Mouse (Mus musculus) liver, postnatal 0 days (tissue): ENCODE measurements around the gene Cbx4. TPM values are rescaled to one million over a fixed set of nuclear protein-coding genes. Genes with fewer than 3 reads are reported as not detected.

Source experiments
- ATAC-seq: fragments of 200-750 bp; cut with Nextera tagmentation; 2 replicates; pipeline ENCODE4 v1.8.0; 2017; ENCODE audit warnings: mild to moderate bottlenecking, moderate library complexity
- DNase-seq: peaks from one replicate; pipeline ENCODE4 v3.0.0-alpha.2; 2016
- H3K27ac ChIP-seq: fragments of 300-500 bp; sonication (generic); 2 replicates; pipeline ENCODE4 v1.5.1; 2014; ENCODE audit warnings: antibody characterized with exemption, moderate library complexity, mild to moderate bottlenecking, low read depth
- H3K27me3 ChIP-seq: fragments of 300-500 bp; sonication (generic); 2 replicates; pipeline ENCODE4 v1.6.1; 2014; ENCODE audit warnings: low read length, control low read depth, mixed read lengths; ENCODE audit not compliant: insufficient read depth
- H3K36me3 ChIP-seq: fragments of 300-500 bp; sonication (generic); replicated peaks from 2 replicates; pipeline ENCODE4 v1.6.1; 2014; ENCODE audit warnings: mild to moderate bottlenecking, control low read depth, low read length, moderate library complexity, mixed read lengths; ENCODE audit not compliant: insufficient read depth
- H3K4me1 ChIP-seq: fragments of 300-500 bp; sonication (generic); 2 replicates; pipeline ENCODE4 v1.6.1; 2014; ENCODE audit warnings: antibody characterized with exemption, mild to moderate bottlenecking, control low read depth; ENCODE audit not compliant: insufficient read depth
- H3K4me2 ChIP-seq: fragments of 300-500 bp; sonication (generic); 2 replicates; pipeline ENCODE4 v1.6.1; 2014; ENCODE audit warnings: low read depth, mild to moderate bottlenecking, low read length, moderate library complexity, mixed read lengths
- H3K4me3 ChIP-seq: fragments of 300-500 bp; sonication (generic); 2 replicates; pipeline ENCODE4 v1.5.1; 2014; ENCODE audit warnings: low read depth, low read length
- H3K9ac ChIP-seq: fragments of 300-500 bp; sonication (generic); replicated peaks from 2 replicates; pipeline ENCODE4 v1.6.1; 2014; ENCODE audit warnings: mild to moderate bottlenecking, moderate library complexity
- H3K9me3 ChIP-seq: fragments of 300-500 bp; sonication (generic); 2 replicates; pipeline ENCODE4 v1.6.1; 2016; ENCODE audit warnings: mild to moderate bottlenecking, control low read depth, low read length, mixed read lengths
- CTCF ChIP-seq: sonication (generic); IDR thresholded peaks from 2 replicates; pipeline ENCODE4 v1.5.1; 2016; ENCODE audit warnings: antibody characterized with exemption, low read depth
- EP300 ChIP-seq: IDR thresholded peaks from 2 replicates; pipeline ENCODE4 v1.6.1; 2016; ENCODE audit warnings: antibody characterized with exemption, low read depth, mild to moderate bottlenecking
- WGBS: fragments of 180-500 bp; shearing (Covaris S2); extraction: QIAGEN DNeasy Blood & Tissue Kit; methylation state at CpG from one replicate; pipeline ENCODE4 v1.1.7; 2014; ENCODE audit not compliant: insufficient replicate concordance; 5-methylcytosine and 5-hydroxymethylcytosine counted together
- polyA plus RNA-seq: library from polyadenylated mRNA; unstranded; fragments of >200 nt; fragmentation: Nextera tagmentation; extraction: Ambion mirVana; gene quantifications from 2 replicates; pipeline ENCODE4 v1.2.1, GENCODE M21; 2015

The Cbx4 gene
- polyA plus RNA-seq, 1 experiment from 2014 or later: 2.8 TPM

DNA sequence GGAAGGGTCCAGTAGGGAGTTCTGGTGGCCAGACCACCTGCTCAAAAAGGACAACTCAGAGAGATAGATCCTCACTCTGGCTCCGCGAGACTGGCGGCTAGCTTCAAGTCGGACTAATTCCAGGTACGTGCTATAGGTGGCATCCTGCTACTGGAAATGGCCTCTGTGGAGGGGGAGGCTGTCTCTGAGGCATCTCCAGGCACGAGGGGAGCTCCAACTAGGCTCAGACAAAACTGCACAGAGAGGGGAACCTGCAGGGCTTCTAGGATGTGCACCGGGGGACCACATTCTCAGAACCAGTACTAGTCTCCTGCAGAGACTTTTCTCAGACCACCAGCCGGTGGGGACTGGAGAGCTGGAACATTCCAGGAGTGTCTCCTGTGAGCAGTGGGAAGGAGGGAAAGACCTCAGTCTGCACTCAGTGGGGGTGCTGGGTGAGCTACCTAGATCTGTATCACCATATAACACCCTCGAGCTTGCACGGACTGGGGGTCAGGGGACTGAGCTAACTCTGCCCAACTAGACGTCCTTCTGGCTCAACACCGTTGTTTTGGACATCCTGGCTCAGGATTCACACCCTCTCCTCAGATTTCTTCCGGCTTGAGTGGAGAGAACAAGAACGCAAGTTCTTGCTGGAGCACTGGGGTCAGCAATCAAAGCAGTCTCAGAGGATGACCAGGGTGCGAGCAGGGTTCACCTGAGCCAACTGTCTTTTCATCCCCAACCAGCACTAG, 33.9 kb downstream of the Cbx4 start:
- Histone ChIP-seq H3K4me1 (peaks cover 38% of the 10 kb centered on the region), H3K27ac (no peak overlapping the region), H3K27me3 (peaks cover 100% of the 10 kb centered on the region), H3K4me3 (no peak overlapping the region), H3K4me2 (no peak overlapping the region), H3K9ac (no peak overlapping the region), H3K36me3 (no peaks in the 10 kb centered on the region), H3K9me3 (no peaks in the 10 kb centered on the region)
- 8% methylated on average over 15 of the region's 15 CpGs for WGBS
- DNase-seq: peak; percentile 34
- no peak for ATAC-seq
- TF ChIP-seq EP300 (no peak), CTCF (peak; percentile 71)

DNA sequence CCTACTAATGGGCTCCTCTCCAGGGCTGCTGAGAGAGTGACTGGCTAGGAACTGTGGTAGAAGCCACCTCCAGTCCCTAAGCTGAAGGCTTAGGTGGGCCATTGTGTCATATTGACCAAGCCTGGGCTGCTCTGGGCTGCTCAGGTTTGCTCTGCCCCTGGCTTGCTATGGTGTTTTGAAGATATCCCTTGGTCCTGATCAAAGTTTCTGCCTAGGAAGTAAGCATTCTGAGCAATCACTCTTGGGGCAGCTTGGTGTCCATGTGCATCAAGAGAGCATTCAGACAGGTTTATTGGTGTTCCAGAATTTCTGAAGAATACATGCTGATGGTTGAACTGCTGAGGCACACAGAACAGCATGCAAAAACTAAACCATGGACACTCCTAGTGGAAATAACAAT, 34.6 kb downstream of the Cbx4 start:
- Histone ChIP-seq H3K9ac (no peak overlapping the region), H3K9me3 (no peaks in the 10 kb centered on the region), H3K27me3 (peaks cover 100% of the 10 kb centered on the region), H3K4me3 (no peak overlapping the region), H3K4me1 (peaks cover 40% of the 10 kb centered on the region), H3K27ac (no peak overlapping the region), H3K36me3 (no peaks in the 10 kb centered on the region), H3K4me2 (no peak overlapping the region)
- no peak for TF ChIP-seq EP300
- TF ChIP-seq CTCF: no peak
- DNase-seq (no peak), ATAC-seq (no peak)

DNA sequence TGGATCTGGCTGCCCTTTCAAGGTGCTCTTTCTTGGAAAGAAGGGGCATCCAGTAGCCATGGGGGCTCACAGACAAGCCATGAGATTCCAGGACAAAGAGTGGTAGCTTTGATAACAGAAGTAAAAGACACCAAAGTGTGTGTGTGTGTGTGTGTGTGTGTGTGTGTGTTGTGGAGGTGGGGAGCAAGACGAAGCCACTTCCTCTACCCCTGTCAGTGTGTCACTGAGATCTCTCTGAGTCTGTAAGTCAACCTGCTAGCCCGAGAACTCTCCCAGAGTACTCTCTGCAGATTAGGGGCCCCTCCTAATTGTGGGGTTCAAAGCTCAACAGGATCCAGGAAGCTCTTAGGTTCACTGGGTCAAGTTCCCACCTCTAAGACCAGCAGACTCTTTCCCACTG, 35.7 kb downstream of the Cbx4 start:
- WGBS: 0% methylated on average over 2 of the region's 2 CpGs

DNA sequence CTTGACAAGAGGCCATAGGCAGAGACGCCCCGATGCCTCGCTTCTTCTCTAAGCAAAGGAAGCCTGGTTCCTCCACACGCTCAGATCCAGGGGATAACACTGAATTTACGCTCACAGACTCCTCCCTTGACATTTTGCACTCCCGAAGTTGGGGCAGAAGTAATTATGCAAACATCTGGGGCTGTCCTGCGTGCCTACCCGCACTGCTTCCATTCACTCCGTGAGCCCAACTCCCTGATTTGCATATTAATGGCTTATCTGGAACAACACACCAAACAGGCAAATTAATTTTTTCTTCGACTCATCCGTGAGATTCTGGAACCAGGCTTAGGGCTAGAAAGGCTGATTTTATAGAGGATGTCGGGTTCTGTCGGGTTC, 37.9 kb downstream of the Cbx4 start:
- Histone ChIP-seq H3K4me3 (no peak overlapping the region), H3K27me3 (peaks cover 100% of the 10 kb centered on the region), H3K27ac (no peak overlapping the region), H3K4me1 (peaks cover 32% of the 10 kb centered on the region), H3K9me3 (no peaks in the 10 kb centered on the region), H3K9ac (no peak overlapping the region), H3K4me2 (no peak overlapping the region), H3K36me3 (no peaks in the 10 kb centered on the region)
- WGBS: under 1% methylated on average over 13 of the region's 13 CpGs
- DNase-seq (no peak), ATAC-seq (no peak)
- no peak for TF ChIP-seq EP300
- TF ChIP-seq CTCF: no peak

More for the DNA sequence above, 35.7 kb downstream of the Cbx4 start:
- no peak overlapping the region for H3K27ac ChIP-seq
- TF ChIP-seq CTCF (no peak), EP300 (no peak)
- no peaks in the 10 kb centered on the region for H3K36me3 ChIP-seq
- H3K4me2 ChIP-seq: no peak overlapping the region
- no peak for DNase-seq
- ATAC-seq: no peak
- peaks cover 100% of the 10 kb centered on the region for H3K27me3 ChIP-seq
- H3K9ac ChIP-seq: no peak overlapping the region
- H3K4me1 ChIP-seq: peaks cover 32% of the 10 kb centered on the region
- no peaks in the 10 kb centered on the region for H3K9me3 ChIP-seq
- H3K4me3 ChIP-seq: no peak overlapping the region

DNA sequence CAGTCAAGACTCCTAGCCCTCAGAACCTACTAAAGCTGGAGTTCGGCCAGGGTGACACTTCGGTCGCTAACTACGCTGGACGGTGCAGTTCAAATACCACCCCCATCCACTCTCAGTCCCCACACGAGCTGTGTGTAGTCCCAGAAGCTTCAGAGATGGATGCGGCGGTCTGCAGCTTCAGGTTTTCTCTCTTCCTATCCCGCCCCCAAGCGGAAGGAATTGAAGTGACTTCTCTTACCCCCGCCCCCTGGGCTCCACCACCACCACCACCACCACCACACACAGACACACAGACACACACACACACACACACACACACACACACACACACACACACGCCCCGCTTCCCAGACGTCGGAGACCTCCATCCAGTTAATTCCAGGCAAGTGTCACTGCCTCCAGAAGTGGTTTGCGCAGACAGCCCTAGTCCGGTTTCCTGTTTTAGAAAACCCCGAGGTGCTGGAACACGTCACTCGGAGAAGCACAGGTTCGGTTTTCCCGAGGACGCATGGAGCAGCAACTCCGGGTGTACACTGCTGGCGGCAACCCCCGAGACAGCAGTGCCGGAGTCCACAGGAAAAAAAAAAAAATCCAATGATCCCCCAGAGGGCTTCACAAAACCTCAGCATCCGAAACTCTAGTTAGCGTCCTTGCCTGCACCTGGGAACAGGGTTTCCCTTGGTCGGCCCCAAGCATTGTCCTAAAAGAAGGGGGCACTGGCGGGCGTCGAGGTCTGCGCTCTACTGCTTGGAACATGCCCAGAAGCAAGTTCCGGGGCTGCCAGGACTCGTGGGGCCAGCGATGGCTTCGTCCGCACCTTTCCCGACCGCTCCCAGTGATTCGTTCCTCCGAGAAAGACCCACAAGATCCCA, 38.5 kb downstream of the Cbx4 start:
- Histone ChIP-seq H3K4me1 (peaks cover 28% of the 10 kb centered on the region), H3K27me3 (peaks cover 100% of the 10 kb centered on the region), H3K4me3 (no peak overlapping the region), H3K36me3 (no peaks in the 10 kb centered on the region), H3K9me3 (no peaks in the 10 kb centered on the region), H3K27ac (no peak overlapping the region), H3K9ac (no peak overlapping the region), H3K4me2 (peak overlapping the region; percentile 23; the same call in 1 of the 2 replicates)
- ATAC-seq: no peak
- TF ChIP-seq CTCF (peak; percentile 26; the same call in 1 of the 2 replicates), EP300 (no peak)
- peak; percentile 28 for DNase-seq
- 3% methylated on average over 42 of the region's 43 CpGs for WGBS

DNA sequence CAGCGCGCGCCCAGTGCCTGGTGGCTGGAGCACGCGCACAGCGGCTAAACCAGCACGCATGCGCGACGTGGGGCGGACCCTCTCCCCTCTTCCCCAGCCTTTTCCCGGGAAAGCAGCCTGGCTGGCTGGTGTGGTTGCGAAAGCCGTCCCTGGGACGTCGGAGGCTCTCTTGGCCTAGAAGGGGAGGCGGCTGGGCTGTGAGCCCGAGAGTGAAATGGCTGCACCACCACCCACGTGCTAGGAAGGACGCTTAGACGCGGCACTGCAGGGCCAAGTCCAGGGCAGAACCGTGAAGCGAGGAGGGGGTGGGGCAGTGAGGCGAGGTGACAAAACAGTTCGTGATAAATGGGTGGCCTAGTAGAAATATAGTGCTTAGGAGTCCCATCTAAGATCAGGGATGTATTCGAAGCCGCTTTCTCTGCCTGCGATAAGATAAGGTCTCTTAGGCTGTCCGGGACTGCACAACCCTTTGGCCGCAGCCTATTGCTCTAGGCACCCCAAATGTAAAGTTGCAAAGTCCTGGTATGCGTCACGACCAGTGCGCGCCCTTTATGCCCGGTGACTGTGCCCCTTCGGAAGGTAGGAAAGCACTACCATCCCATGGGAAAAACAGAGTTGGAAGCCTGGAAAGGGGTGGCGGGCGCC, 39.3 kb downstream of the Cbx4 start:
- Histone ChIP-seq H3K4me1 (peaks cover 35% of the 10 kb centered on the region), H3K4me2 (peak overlapping the region; percentile 23; the same call in 1 of the 2 replicates), H3K27ac (no peak overlapping the region), H3K27me3 (peaks cover 100% of the 10 kb centered on the region), H3K9me3 (no peaks in the 10 kb centered on the region), H3K9ac (no peak overlapping the region), H3K4me3 (0 out of 2 replicates have a peak overlapping the region, but pooled peaks have one; percentile 2), H3K36me3 (no peaks in the 10 kb centered on the region)
- DNase-seq (peak; percentile 79), ATAC-seq (peak; percentile 78)
- TF ChIP-seq CTCF: no peak
- TF ChIP-seq EP300: peak; percentile 47; the same call in 1 of the 2 replicates
- WGBS: under 1% methylated on average over 37 of the region's 39 CpGs
